Mouse (Mus musculus) liver, embryonic 16.5 days (tissue): ENCODE results near the gene Prrc2b. TPM values are rescaled to one million over a fixed set of nuclear protein-coding genes. Genes with fewer than 3 reads are reported as not detected.

Source experiments
- ATAC-seq: fragments of 200-750 bp; cut with Nextera tagmentation; 2 replicates; pipeline ENCODE4 v1.8.0; 2017; ENCODE audit warnings: low read depth, mild to moderate bottlenecking, moderate number of reproducible peaks, moderate library complexity
- H3K27ac ChIP-seq: fragments of 300-500 bp; sonication (generic); 2 replicates; pipeline ENCODE4 v1.5.1; 2014; ENCODE audit warnings: mild to moderate bottlenecking, low read length
- H3K27me3 ChIP-seq: fragments of 300-500 bp; sonication (generic); 2 replicates; pipeline ENCODE4 v1.6.1; 2014; ENCODE audit warnings: low read depth, low read length, mixed read lengths; ENCODE audit not compliant: control insufficient read depth, insufficient read depth
- H3K36me3 ChIP-seq: fragments of 300-500 bp; sonication (generic); 2 replicates; pipeline ENCODE4 v1.6.1; 2014; ENCODE audit warnings: mild to moderate bottlenecking; ENCODE audit not compliant: control insufficient read depth, insufficient read depth
- H3K4me1 ChIP-seq: fragments of 300-500 bp; sonication (generic); 2 replicates; pipeline ENCODE4 v1.6.1; 2014; ENCODE audit warnings: low read depth, low read length, mixed read lengths; ENCODE audit not compliant: control insufficient read depth
- H3K4me2 ChIP-seq: fragments of 300-500 bp; sonication (generic); 2 replicates; pipeline ENCODE4 v1.6.1; 2014; ENCODE audit warnings: low read depth, low read length, mixed read lengths
- H3K4me3 ChIP-seq: fragments of 300-500 bp; sonication (generic); 2 replicates; pipeline ENCODE4 v1.5.1; 2014; ENCODE audit warnings: low read depth, mild to moderate bottlenecking, low read length
- H3K9ac ChIP-seq: fragments of 300-500 bp; sonication (generic); 2 replicates; pipeline ENCODE4 v1.6.1; 2014; ENCODE audit warnings: low read depth, low read length
- H3K9me3 ChIP-seq: fragments of 300-500 bp; sonication (generic); replicated peaks from 2 replicates; pipeline ENCODE4 v1.6.1; 2016; ENCODE audit warnings: low read length; ENCODE audit not compliant: control insufficient read depth
- WGBS: fragments of 180-500 bp; shearing (Covaris S2); extraction: QIAGEN DNeasy Blood & Tissue Kit; methylation state at CpG from one replicate; pipeline ENCODE4 v1.1.7; 2014; ENCODE audit not compliant: insufficient replicate concordance; 5-methylcytosine and 5-hydroxymethylcytosine counted together
- polyA plus RNA-seq: library from polyadenylated mRNA; unstranded; fragments of >200 nt; fragmentation: Nextera tagmentation; extraction: Ambion mirVana; gene quantifications from 2 replicates; pipeline ENCODE4 v1.2.1, GENCODE M21; 2015

The Prrc2b gene
- polyA plus RNA-seq, 1 experiment from 2014 or later: 4.7 TPM

- Histone ChIP-seq H3K27ac (no peak overlapping the region), H3K4me2 (no peak overlapping the region), H3K36me3 (peaks cover 17% of the 10 kb centered on the region), H3K9ac (no peak overlapping the region), H3K27me3 (no peaks in the 10 kb centered on the region), H3K9me3 (no peaks in the 10 kb centered on the region), H3K4me1 (peaks cover 3% of the 10 kb centered on the region), H3K4me3 (no peak overlapping the region)
- 83% methylated on average over 5 of the region's 5 CpGs for WGBS
- ATAC-seq: no peak
Measured at GRCm38 (mm10) chr2:32252658-32253057, 101.8 kb downstream of the Prrc2b start.

GRCm38 (mm10) chr2:32253352-32253751, 102.5 kb downstream of the Prrc2b start:
- Histone ChIP-seq H3K9me3 (no peaks in the 10 kb centered on the region), H3K4me2 (no peak overlapping the region), H3K27me3 (no peaks in the 10 kb centered on the region), H3K27ac (no peak overlapping the region), H3K9ac (no peak overlapping the region), H3K36me3 (peaks cover 19% of the 10 kb centered on the region), H3K4me3 (no peak overlapping the region), H3K4me1 (peaks cover 3% of the 10 kb centered on the region)
- WGBS: 91% methylated on average over 1 of the region's 1 CpGs
- no peak for ATAC-seq

- no peaks in the 10 kb centered on the region for H3K27me3 ChIP-seq
- no peak overlapping the region for H3K4me2 ChIP-seq
- WGBS: 81% methylated on average over 5 of the region's 5 CpGs
- H3K9ac ChIP-seq: no peak overlapping the region
- H3K9me3 ChIP-seq: no peaks in the 10 kb centered on the region
- peaks cover 19% of the 10 kb centered on the region for H3K36me3 ChIP-seq
- peaks cover 12% of the 10 kb centered on the region for H3K4me1 ChIP-seq
- no peak overlapping the region for H3K4me3 ChIP-seq
- no peak for ATAC-seq
- no peak overlapping the region for H3K27ac ChIP-seq
Measured at GRCm38 (mm10) chr2:32254563-32254962, 103.7 kb downstream of the Prrc2b start.

GRCm38 (mm10) chr2:32256273-32256672, 105.4 kb downstream of the Prrc2b start:
- peaks cover 19% of the 10 kb centered on the region for H3K36me3 ChIP-seq
- H3K4me3 ChIP-seq: no peak overlapping the region
- peak; percentile 70 for ATAC-seq
- H3K27ac ChIP-seq: peak overlapping the region; percentile 9; the same call in 1 of the 2 replicates
- H3K4me2 ChIP-seq: no peak overlapping the region
- no peaks in the 10 kb centered on the region for H3K9me3 ChIP-seq
- no peaks in the 10 kb centered on the region for H3K27me3 ChIP-seq
- H3K4me1 ChIP-seq: peaks cover 18% of the 10 kb centered on the region
- 71% methylated on average over 11 of the region's 11 CpGs for WGBS
- no peak overlapping the region for H3K9ac ChIP-seq

- H3K4me1 ChIP-seq: peaks cover 18% of the 10 kb centered on the region
- peak overlapping the region; percentile 94 for H3K9ac ChIP-seq
- peak overlapping the region; percentile 62 for H3K4me2 ChIP-seq
- H3K9me3 ChIP-seq: no peaks in the 10 kb centered on the region
- 44% methylated on average over 6 of the region's 6 CpGs for whole genome bisulfite sequencing
- peak overlapping the region; percentile 94 for H3K4me3 ChIP-seq
- no peak for ATAC-seq
- peaks cover 16% of the 10 kb centered on the region for H3K36me3 ChIP-seq
- no peak overlapping the region for H3K27ac ChIP-seq
- no peaks in the 10 kb centered on the region for H3K27me3 ChIP-seq
Measured at GRCm38 (mm10) chr2:32258887-32259533, 108.1 kb downstream of the Prrc2b start.

- no peaks in the 10 kb centered on the region for H3K27me3 ChIP-seq
- peak; percentile 91 for ATAC-seq
- peaks cover 18% of the 10 kb centered on the region for H3K4me1 ChIP-seq
- peak within 1 kb of the TSS; percentile 94 for H3K9ac ChIP-seq
- peak within 1 kb of the TSS; percentile 62 for H3K4me2 ChIP-seq
- H3K9me3 ChIP-seq: no peaks in the 10 kb centered on the region
- H3K4me3 ChIP-seq: peak within 1 kb of the TSS; percentile 94
- WGBS: under 1% methylated on average over 59 of the region's 59 CpGs
- peak within 1 kb of the TSS; percentile 75 for H3K27ac ChIP-seq
- peaks cover 16% of the 10 kb centered on the region for H3K36me3 ChIP-seq
Measured at GRCm38 (mm10) chr2:32259657-32260417, 109.0 kb downstream of the Prrc2b start, which contains the start of gene Uck1. Gene Uck1, minus strand, starts transcription at chr2:32260159.

- Histone ChIP-seq H3K4me1 (peaks cover 18% of the 10 kb centered on the region), H3K27ac (peak overlapping the region; percentile 64; the same call in 1 of the 2 replicates), H3K36me3 (peaks cover 16% of the 10 kb centered on the region), H3K9ac (no peak overlapping the region), H3K27me3 (no peaks in the 10 kb centered on the region), H3K4me2 (peak overlapping the region; percentile 62), H3K9me3 (no peaks in the 10 kb centered on the region), H3K4me3 (peak overlapping the region; percentile 94)
- ATAC-seq: no peak
- WGBS: 18% methylated on average over 4 of the region's 4 CpGs
Measured at GRCm38 (mm10) chr2:32260635-32261034, 109.8 kb downstream of the Prrc2b start.

- Histone ChIP-seq H3K36me3 (peaks cover 6% of the 10 kb centered on the region; the same call in 1 of the 2 replicates), H3K27ac (no peak overlapping the region), H3K4me3 (no peak overlapping the region), H3K4me1 (no peaks in the 10 kb centered on the region), H3K4me2 (no peak overlapping the region), H3K9me3 (no peaks in the 10 kb centered on the region), H3K9ac (no peak overlapping the region), H3K27me3 (no peaks in the 10 kb centered on the region)
- ATAC-seq: no peak
- WGBS: 64% methylated on average over 3 of the region's 3 CpGs
Measured at GRCm38 (mm10) chr2:32275823-32276222, 124.9 kb downstream of the Prrc2b start.

GRCm38 (mm10) chr2:32282289-32282688, 131.4 kb downstream of the Prrc2b start:
- H3K27me3 ChIP-seq: no peaks in the 10 kb centered on the region
- H3K36me3 ChIP-seq: peaks cover 9% of the 10 kb centered on the region
- no peak overlapping the region for H3K4me2 ChIP-seq
- H3K4me1 ChIP-seq: peaks cover 9% of the 10 kb centered on the region
- no peak overlapping the region for H3K4me3 ChIP-seq
- no peak overlapping the region for H3K9ac ChIP-seq
- 32% methylated on average over 2 of the region's 2 CpGs for WGBS
- ATAC-seq: no peak
- no peak overlapping the region for H3K27ac ChIP-seq
- no peaks in the 10 kb centered on the region for H3K9me3 ChIP-seq
